Mouse (Mus musculus): ENCODE measurements around the gene Nupr1l. TPM values are rescaled to one million over a fixed set of nuclear protein-coding genes. Genes with fewer than 3 reads are reported as not detected.

The Nupr1l gene
- polyA plus RNA-seq (2012; rRNA removed), result 777 and 877 TPM in 2 replicates

DNA sequence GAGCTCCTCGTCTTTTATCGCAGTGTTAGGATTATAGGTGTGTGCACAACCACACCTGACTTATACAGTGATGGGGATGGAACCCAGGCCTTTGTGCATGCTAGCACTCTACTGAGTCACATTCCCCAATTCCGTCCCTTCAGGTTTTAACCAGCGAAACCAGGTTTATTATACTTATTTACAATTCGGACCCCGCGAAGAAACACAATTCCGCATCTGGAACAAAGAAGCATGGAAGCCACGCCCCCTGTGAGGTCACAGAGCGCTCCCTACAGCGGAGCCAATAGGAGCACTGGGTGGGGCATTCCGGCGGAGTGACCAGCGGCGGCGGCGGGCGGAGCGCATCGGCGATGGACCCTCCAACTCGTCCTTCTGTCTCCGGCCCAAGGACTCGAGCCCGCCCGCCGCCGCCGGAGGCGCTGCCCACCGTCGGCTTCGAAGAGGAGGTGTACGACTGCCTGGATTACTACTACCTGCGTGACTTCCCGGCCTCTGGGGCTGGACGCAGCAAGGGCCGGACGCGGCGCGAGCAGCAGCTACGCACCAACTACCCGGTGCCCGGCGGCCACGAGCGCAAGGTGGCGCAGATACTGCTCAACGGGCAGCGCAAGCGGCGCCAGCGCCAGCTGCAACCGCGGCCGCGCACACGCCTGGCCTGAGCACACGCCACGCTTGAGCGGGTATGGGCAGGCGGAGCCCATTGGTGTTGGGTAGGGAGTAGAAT, at the start of gene Nupr1l:
Gene Nupr1l, plus strand, starts transcription at position 299 of the 724 bp plus-strand sequence.
- H3K4me3 ChIP-seq (ENCODE audit: control insufficient read depth, low read depth, low read length), result peak within 1 kb of the TSS; percentile 96
- H3K27me3 ChIP-seq (ENCODE audit: control insufficient read depth, insufficient read depth, low read length), result no peaks in the 10 kb centered on the region
- TF ChIP-seq CTCF (IDR thresholded peaks at IDR 0.05; ENCODE audit: control insufficient read depth, insufficient read depth, insufficient replicate concordance, low read depth, low read length), result no peak
- TF ChIP-seq POLR2A (IDR thresholded peaks at IDR 0.05; ENCODE audit: control insufficient read depth, low read depth, low read length), result peak; percentile 69; the same call in 1 of the 2 replicates
- H3K4me1 ChIP-seq (ENCODE audit: control insufficient read depth, insufficient read depth, low read length), result peaks cover 3% of the 10 kb centered on the region
- H3K27ac ChIP-seq (ENCODE audit: control insufficient read depth, insufficient read depth, low read depth, low read length), result peak within 1 kb of the TSS; percentile 91
- H3K36me3 ChIP-seq (ENCODE audit: control insufficient read depth, insufficient read depth, low read length), result no peaks in the 10 kb centered on the region

DNA sequence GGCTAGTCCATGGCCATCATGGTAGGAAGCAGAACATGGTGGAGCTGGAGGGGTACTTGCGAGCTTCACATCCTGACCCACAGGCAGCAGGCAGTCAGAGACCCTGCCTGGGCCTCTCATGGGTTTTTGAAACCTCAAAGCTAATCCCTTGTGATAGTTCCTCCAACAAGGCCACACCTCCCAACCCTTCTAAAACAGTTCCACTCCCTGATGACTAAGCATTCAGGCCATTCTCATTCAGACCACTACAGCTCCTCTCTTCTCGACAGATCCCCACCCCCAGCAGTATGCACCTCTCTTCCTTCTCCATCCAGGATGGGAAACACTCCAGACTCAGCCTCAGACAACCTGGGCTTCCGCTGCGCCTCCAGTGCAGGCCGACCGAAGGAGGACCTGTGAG, 46.0 kb upstream of the Nupr1l start:
- H3K36me3 ChIP-seq (ENCODE audit: control insufficient read depth, insufficient read depth, low read length), result no peaks in the 10 kb centered on the region
- no peak overlapping the region for H3K27ac ChIP-seq (ENCODE audit: control insufficient read depth, insufficient read depth, low read depth, low read length)
- no peak for TF ChIP-seq POLR2A (IDR thresholded peaks at IDR 0.05; ENCODE audit: control insufficient read depth, low read depth, low read length)
- TF ChIP-seq CTCF (IDR thresholded peaks at IDR 0.05; ENCODE audit: control insufficient read depth, insufficient read depth, insufficient replicate concordance, low read depth, low read length), result no peak
- H3K27me3 ChIP-seq (ENCODE audit: control insufficient read depth, insufficient read depth, low read length), result no peaks in the 10 kb centered on the region
- no peak overlapping the region for H3K4me3 ChIP-seq (ENCODE audit: control insufficient read depth, low read depth, low read length)
- peaks cover 11% of the 10 kb centered on the region for H3K4me1 ChIP-seq (ENCODE audit: control insufficient read depth, insufficient read depth, low read length)

- H3K4me3 ChIP-seq (ENCODE audit: control insufficient read depth, low read depth, low read length), result peak overlapping the region; percentile 84
- no peaks in the 10 kb centered on the region for H3K27me3 ChIP-seq (ENCODE audit: control insufficient read depth, insufficient read depth, low read length)
- TF ChIP-seq CTCF (IDR thresholded peaks at IDR 0.05; ENCODE audit: control insufficient read depth, insufficient read depth, insufficient replicate concordance, low read depth, low read length) (peak; percentile 67; the same call in 1 of the 2 replicates), POLR2A (IDR thresholded peaks at IDR 0.05; ENCODE audit: control insufficient read depth, low read depth, low read length) (no peak)
- no peaks in the 10 kb centered on the region for H3K36me3 ChIP-seq (ENCODE audit: control insufficient read depth, insufficient read depth, low read length)
- H3K4me1 ChIP-seq (ENCODE audit: control insufficient read depth, insufficient read depth, low read length), result peaks cover 14% of the 10 kb centered on the region
- H3K27ac ChIP-seq (ENCODE audit: control insufficient read depth, insufficient read depth, low read depth, low read length), result no peak overlapping the region
These were observed 43.9 kb upstream of the Nupr1l start for GRCm38 (mm10) chr5:129864467-129864866.

DNA sequence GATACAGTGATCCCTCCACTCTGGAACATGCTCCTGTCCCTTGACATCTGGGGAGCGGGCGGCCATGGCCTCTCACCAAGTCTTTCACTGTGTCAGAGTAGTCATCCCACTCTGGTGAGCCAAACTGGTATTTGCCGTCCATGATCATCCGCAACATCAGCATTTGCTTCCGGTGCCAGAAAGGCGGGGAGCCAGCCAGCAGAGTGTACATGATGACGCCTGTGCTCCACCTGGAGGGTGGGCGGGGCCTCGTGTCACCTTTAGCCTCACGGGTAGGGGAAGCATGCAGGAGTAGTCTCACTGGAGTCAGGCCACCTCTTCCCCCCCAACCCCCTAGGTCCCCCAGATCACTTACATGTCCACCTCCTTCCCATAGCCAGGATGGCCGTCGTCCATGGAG, 42.5 kb upstream of the Nupr1l start:
- H3K27me3 ChIP-seq (ENCODE audit: control insufficient read depth, insufficient read depth, low read length), result no peaks in the 10 kb centered on the region
- H3K4me1 ChIP-seq (ENCODE audit: control insufficient read depth, insufficient read depth, low read length), result peaks cover 14% of the 10 kb centered on the region
- H3K36me3 ChIP-seq (ENCODE audit: control insufficient read depth, insufficient read depth, low read length), result no peaks in the 10 kb centered on the region
- H3K4me3 ChIP-seq (ENCODE audit: control insufficient read depth, low read depth, low read length), result no peak overlapping the region
- TF ChIP-seq CTCF (IDR thresholded peaks at IDR 0.05; ENCODE audit: control insufficient read depth, insufficient read depth, insufficient replicate concordance, low read depth, low read length) (no peak), POLR2A (IDR thresholded peaks at IDR 0.05; ENCODE audit: control insufficient read depth, low read depth, low read length) (no peak)
- no peak overlapping the region for H3K27ac ChIP-seq (ENCODE audit: control insufficient read depth, insufficient read depth, low read depth, low read length)

- no peak overlapping the region for H3K27ac ChIP-seq (ENCODE audit: control insufficient read depth, insufficient read depth, low read depth, low read length)
- peak overlapping the region; percentile 44 for H3K4me3 ChIP-seq (ENCODE audit: control insufficient read depth, low read depth, low read length)
- TF ChIP-seq CTCF (IDR thresholded peaks at IDR 0.05; ENCODE audit: control insufficient read depth, insufficient read depth, insufficient replicate concordance, low read depth, low read length), result no peak
- TF ChIP-seq POLR2A (IDR thresholded peaks at IDR 0.05; ENCODE audit: control insufficient read depth, low read depth, low read length), result no peak
- H3K4me1 ChIP-seq (ENCODE audit: control insufficient read depth, insufficient read depth, low read length), result peaks cover 10% of the 10 kb centered on the region
- H3K36me3 ChIP-seq (ENCODE audit: control insufficient read depth, insufficient read depth, low read length), result no peaks in the 10 kb centered on the region
- H3K27me3 ChIP-seq (ENCODE audit: control insufficient read depth, insufficient read depth, low read length), result no peaks in the 10 kb centered on the region
These were observed 38.9 kb upstream of the Nupr1l start for GRCm38 (mm10) chr5:129869238-129869995.

- Histone ChIP-seq H3K36me3 (ENCODE audit: control insufficient read depth, insufficient read depth, low read length) (no peaks in the 10 kb centered on the region), H3K4me1 (ENCODE audit: control insufficient read depth, insufficient read depth, low read length) (peaks cover 4% of the 10 kb centered on the region), H3K27ac (ENCODE audit: control insufficient read depth, insufficient read depth, low read depth, low read length) (no peak overlapping the region), H3K4me3 (ENCODE audit: control insufficient read depth, low read depth, low read length) (no peak overlapping the region), H3K27me3 (ENCODE audit: control insufficient read depth, insufficient read depth, low read length) (no peaks in the 10 kb centered on the region)
- no peak for TF ChIP-seq CTCF (IDR thresholded peaks at IDR 0.05; ENCODE audit: control insufficient read depth, insufficient read depth, insufficient replicate concordance, low read depth, low read length)
- TF ChIP-seq POLR2A (IDR thresholded peaks at IDR 0.05; ENCODE audit: control insufficient read depth, low read depth, low read length), result no peak
These were observed 37.1 kb upstream of the Nupr1l start for GRCm38 (mm10) chr5:129871238-129871637.

DNA sequence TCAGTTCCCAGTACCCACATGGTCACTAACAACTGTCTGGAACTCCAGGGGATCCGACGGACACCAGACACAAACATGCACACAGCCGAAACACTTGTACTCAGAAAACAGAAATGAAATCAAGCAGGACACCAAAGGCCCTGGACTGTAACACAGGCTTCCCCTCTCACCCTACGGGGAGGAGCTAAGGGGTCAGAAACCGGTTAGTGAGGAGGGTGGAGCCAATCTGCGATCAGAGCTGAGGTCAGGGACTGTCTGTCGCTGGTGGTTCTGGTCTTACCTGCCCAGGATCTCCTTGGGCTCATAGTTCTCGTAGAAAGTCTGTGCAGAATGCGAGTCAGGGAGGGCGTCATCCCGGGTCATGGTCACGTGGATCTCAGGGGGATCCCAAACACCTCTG, 34.4 kb upstream of the Nupr1l start:
- Histone ChIP-seq H3K4me3 (ENCODE audit: control insufficient read depth, low read depth, low read length) (peak overlapping the region; percentile 10), H3K36me3 (ENCODE audit: control insufficient read depth, insufficient read depth, low read length) (no peaks in the 10 kb centered on the region), H3K27me3 (ENCODE audit: control insufficient read depth, insufficient read depth, low read length) (no peaks in the 10 kb centered on the region), H3K27ac (ENCODE audit: control insufficient read depth, insufficient read depth, low read depth, low read length) (no peak overlapping the region), H3K4me1 (ENCODE audit: control insufficient read depth, insufficient read depth, low read length) (peaks cover 4% of the 10 kb centered on the region)
- TF ChIP-seq POLR2A (IDR thresholded peaks at IDR 0.05; ENCODE audit: control insufficient read depth, low read depth, low read length), result no peak
- no peak for TF ChIP-seq CTCF (IDR thresholded peaks at IDR 0.05; ENCODE audit: control insufficient read depth, insufficient read depth, insufficient replicate concordance, low read depth, low read length)

Data from testis, adult 2 months (tissue).